Mouse (Mus musculus): ENCODE results near the gene Clcn7. TPM values are rescaled to one million over a fixed set of nuclear protein-coding genes. Genes with fewer than 3 reads are reported as not detected.

Clcn7 gene
- total and polyA plus RNA-seq, 3 experiments = 10.9 to 16.4 TPM; not detected in 1

DNA sequence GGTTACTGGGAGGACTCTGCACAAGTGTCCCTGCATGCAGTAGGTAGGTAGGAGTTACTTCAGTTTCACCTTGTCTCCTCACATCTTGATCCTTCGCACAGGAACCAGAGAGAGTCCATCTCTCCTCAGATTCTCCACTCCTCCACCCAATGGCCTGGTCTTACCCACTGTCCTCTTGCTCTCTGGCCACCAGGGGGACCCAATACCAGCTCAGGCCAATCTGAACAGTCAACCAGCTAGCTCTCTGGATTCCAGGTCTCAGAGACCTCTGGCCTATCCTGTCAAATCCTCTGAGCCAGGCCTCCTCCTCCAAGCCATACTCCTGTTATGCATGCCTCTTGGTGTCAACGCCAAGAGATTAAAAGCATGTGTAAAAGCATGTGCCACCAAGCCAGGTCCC is 23.6 kb upstream of the Clcn7 start:
- no peak overlapping the region for H3K9ac ChIP-seq (ENCODE audit: control insufficient read depth, low read depth, low read length, poor library complexity, severe bottlenecking)
- H3K9me3 ChIP-seq (replicated peaks; ENCODE audit: insufficient read depth, low read length) = no peaks in the 10 kb centered on the region
- H3K4me3 ChIP-seq (ENCODE audit: control insufficient read depth in 1 of 2, insufficient read depth in 1 of 2, low read depth in 2 of 2, low read length in 2 of 2) = no peak overlapping the region
- TF ChIP-seq HCFC1 (IDR thresholded peaks at IDR 0.05; ENCODE audit: low read depth, low read length) (no peak), GABPA (IDR thresholded peaks at IDR 0.05; ENCODE audit: low read depth, low read length) (no peak), GATA1 (IDR thresholded peaks at IDR 0.05; ENCODE audit: low read depth, low read length) (no peak), SMC3 (IDR thresholded peaks at IDR 0.05; ENCODE audit: low read depth, low read length) (peak; percentile 26; the same call in 1 of the 2 replicates), TCF12 (IDR thresholded peaks at IDR 0.05; ENCODE audit: low read depth, low read length) (no peak), TAL1 (IDR thresholded peaks at IDR 0.05; ENCODE audit: low read length) (no peak), CTCF (IDR thresholded peaks at IDR 0.05 in 2 of 3, conservative IDR thresholded peaks at IDR 0.05 in 1 of 3; ENCODE audit: control insufficient read depth in 1 of 3, insufficient read depth in 1 of 3, low read depth in 2 of 3, low read length in 3 of 3, poor library complexity in 1 of 3, severe bottlenecking in 1 of 3) (peak; percentile 35 to 51 (median 36)), POLR2AphosphoS2 (IDR thresholded peaks at IDR 0.05; ENCODE audit: low read length) (no peak)
- peak; percentile 43 for DNase-seq (ENCODE audit: low read depth, low spot score)
- peaks cover 1 to 2% of the 10 kb centered on the region in 2 experiments; a peak in 3 of 4 replicates for H3K36me3 ChIP-seq (ENCODE audit: control insufficient read depth in 1 of 2, insufficient read depth in 2 of 2, low read length in 2 of 2)
- H3K27ac ChIP-seq (ENCODE audit: control insufficient read depth, low read depth, low read length) = no peak overlapping the region
- H3K27me3 ChIP-seq (ENCODE audit: control insufficient read depth in 1 of 2, insufficient read depth in 2 of 2, low read length in 2 of 2) = no peaks in the 10 kb centered on the region
- peaks cover 0 to under 1% of the 10 kb centered on the region in 2 experiments; a peak in 2 of 4 replicates for H3K4me1 ChIP-seq (ENCODE audit: control insufficient read depth in 1 of 2, insufficient read depth in 2 of 2, low read length in 2 of 2)
- peaks cover 3% of the 10 kb centered on the region for H3K79me2 ChIP-seq (ENCODE audit: control insufficient read depth, insufficient read depth, low read length, poor library complexity)

DNA sequence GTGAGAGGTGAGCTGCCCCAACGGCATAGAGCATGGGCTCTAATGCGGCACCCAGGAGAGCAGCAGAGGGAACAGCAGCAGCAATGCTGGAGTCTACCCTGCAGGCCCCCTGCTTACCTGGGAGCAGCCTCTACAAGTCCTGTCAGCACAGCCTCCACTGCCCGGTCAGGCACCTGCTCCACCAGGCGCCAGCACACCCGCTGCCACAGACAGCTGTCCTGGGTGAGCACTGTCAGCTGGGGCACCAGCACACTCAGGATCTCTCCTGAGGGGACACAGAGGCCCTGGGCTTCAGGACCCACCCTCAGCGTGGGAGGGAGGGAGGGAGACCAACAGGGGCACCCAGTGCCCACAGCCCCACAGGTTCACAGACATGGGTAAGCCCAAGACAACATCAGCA is 22.6 kb upstream of the Clcn7 start:
- no peaks in the 10 kb centered on the region for H3K9me3 ChIP-seq (replicated peaks; ENCODE audit: insufficient read depth, low read length)
- H3K4me1 ChIP-seq (ENCODE audit: control insufficient read depth in 1 of 2, insufficient read depth in 2 of 2, low read length in 2 of 2) = peaks cover 0 to 6% of the 10 kb centered on the region in 2 experiments; a peak in 2 of 4 replicates
- peaks cover 2 to 4% of the 10 kb centered on the region in 2 experiments; a peak in 3 of 4 replicates for H3K36me3 ChIP-seq (ENCODE audit: control insufficient read depth in 1 of 2, insufficient read depth in 2 of 2, low read length in 2 of 2)
- H3K9ac ChIP-seq (ENCODE audit: control insufficient read depth, low read depth, low read length, poor library complexity, severe bottlenecking) = no peak overlapping the region
- no peak overlapping the region for H3K27ac ChIP-seq (ENCODE audit: control insufficient read depth, low read depth, low read length)
- TF ChIP-seq UBTF (IDR thresholded peaks at IDR 0.05; ENCODE audit: borderline replicate concordance, insufficient read depth, low read depth, low read length) (no peak), MAFK (IDR thresholded peaks at IDR 0.05; ENCODE audit: borderline replicate concordance, low read depth, low read length) (no peak), ZMIZ1 (IDR thresholded peaks at IDR 0.05; ENCODE audit: low read depth, low read length) (no peak), SMC3 (IDR thresholded peaks at IDR 0.05; ENCODE audit: low read depth, low read length) (no peak), ELF1 (IDR thresholded peaks at IDR 0.05; ENCODE audit: low read depth, low read length) (no peak)
- H3K4me3 ChIP-seq (ENCODE audit: control insufficient read depth in 1 of 2, insufficient read depth in 1 of 2, low read depth in 2 of 2, low read length in 2 of 2) = no peak overlapping the region
- no peak for DNase-seq (ENCODE audit: low read depth, low spot score)
- H3K79me2 ChIP-seq (ENCODE audit: control insufficient read depth, insufficient read depth, low read length, poor library complexity) = peaks cover 11% of the 10 kb centered on the region
- H3K27me3 ChIP-seq (ENCODE audit: control insufficient read depth in 1 of 2, insufficient read depth in 2 of 2, low read length in 2 of 2) = no peaks in the 10 kb centered on the region

DNA sequence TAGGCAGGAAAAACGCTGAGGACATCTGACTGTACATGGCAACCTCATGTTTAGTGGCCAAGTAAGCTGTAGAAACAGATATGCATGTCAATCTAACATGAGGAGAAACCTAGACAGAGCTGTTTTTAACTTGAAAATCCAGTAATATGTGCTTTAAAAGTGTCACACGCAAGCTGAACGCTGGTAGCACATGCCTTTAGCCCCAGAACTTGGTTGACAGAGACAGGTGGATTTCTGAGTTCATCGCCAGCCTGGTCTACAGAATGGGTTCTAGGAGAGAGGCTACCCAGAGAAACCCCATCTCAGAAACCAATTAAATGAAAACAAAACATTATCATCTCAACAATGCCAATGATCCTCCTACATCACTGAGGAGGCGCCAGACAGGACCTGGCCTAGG is 22.0 kb upstream of the Clcn7 start:
- Histone ChIP-seq H3K27me3 (ENCODE audit: control insufficient read depth in 1 of 2, insufficient read depth in 2 of 2, low read length in 2 of 2) (no peaks in the 10 kb centered on the region), H3K36me3 (ENCODE audit: control insufficient read depth in 1 of 2, insufficient read depth in 2 of 2, low read length in 2 of 2) (peaks cover 2 to 4% of the 10 kb centered on the region in 2 experiments; a peak in 3 of 4 replicates), H3K27ac (ENCODE audit: control insufficient read depth, low read depth, low read length) (no peak overlapping the region), H3K79me2 (ENCODE audit: control insufficient read depth, insufficient read depth, low read length, poor library complexity) (peaks cover 11% of the 10 kb centered on the region), H3K4me3 (ENCODE audit: control insufficient read depth in 1 of 2, insufficient read depth in 1 of 2, low read depth in 2 of 2, low read length in 2 of 2) (no peak overlapping the region), H3K9ac (ENCODE audit: control insufficient read depth, low read depth, low read length, poor library complexity, severe bottlenecking) (no peak overlapping the region), H3K9me3 (replicated peaks; ENCODE audit: insufficient read depth, low read length) (no peaks in the 10 kb centered on the region), H3K4me1 (ENCODE audit: control insufficient read depth in 1 of 2, insufficient read depth in 2 of 2, low read length in 2 of 2) (peaks cover 0 to 8% of the 10 kb centered on the region in 2 experiments; a peak in 2 of 4 replicates)
- no peak for TF ChIP-seq USF2 (IDR thresholded peaks at IDR 0.05; ENCODE audit: borderline replicate concordance in 1 of 2, insufficient read depth in 1 of 2, low read depth in 1 of 2, low read length in 2 of 2)
- no peak for TF ChIP-seq MAZ (IDR thresholded peaks at IDR 0.05; ENCODE audit: low read depth, low read length)
- no peak for TF ChIP-seq RCOR1 (IDR thresholded peaks at IDR 0.05; ENCODE audit: low read depth, low read length)
- TF ChIP-seq MEF2A (IDR thresholded peaks at IDR 0.05; ENCODE audit: extremely low read depth, insufficient replicate concordance, low read depth, low read length, poor library complexity, severe bottlenecking) = no peak
- no peak for DNase-seq (ENCODE audit: low read depth, low spot score)
